Comparison of ENCODE assay signal across 28 mouse cellular contexts in the genomic region with DNA sequence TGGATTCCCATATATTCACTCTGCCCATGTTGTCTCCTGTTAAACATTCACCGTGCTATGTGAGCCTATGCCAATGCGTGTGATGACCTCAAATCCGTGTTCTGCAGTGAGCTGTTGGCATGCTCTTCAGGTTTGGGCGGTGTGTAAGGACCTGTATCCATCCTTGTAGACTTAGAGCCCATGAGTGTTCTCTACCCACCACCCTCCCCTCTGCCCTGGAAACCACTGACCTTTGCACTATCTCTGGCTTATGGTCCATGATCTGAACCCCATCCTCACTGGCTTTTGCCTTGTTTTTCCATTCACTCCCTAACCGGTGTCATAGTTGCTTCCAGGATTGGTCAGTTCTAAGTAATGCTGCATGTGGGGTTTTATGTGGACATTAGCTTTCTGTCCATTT. TPM values are rescaled to one million over a fixed set of nuclear protein-coding genes. Genes with fewer than 3 reads are reported as not detected.
A peak's percentile ranks its signal among the peaks of the same experiment; 100 is the strongest.
DNase-seq lines count a peak whose midpoint lies in the region; ATAC-seq lines count a peak whose summit lies in the region.
"Had no signal": no experiment of that assay in that cellular context is flagged by ENCODE, and none has a peak within 500 bp of the region (broad histone marks: within the 10 kb centered on the region; RNA-seq: fewer than 3 reads in every experiment).

No protein-coding gene starts in this region.

- H3K27ac ChIP-seq in hindbrain, embryonic 15.5 days (replicated peaks) = no peak overlapping the region
- H3K27ac ChIP-seq in hindbrain, embryonic 11.5 days (ENCODE audit: low read depth, low read length) = no peak overlapping the region
- H3K27ac ChIP-seq in neural tube, embryonic 13.5 days (replicated peaks) = no peak overlapping the region
- H3K27ac ChIP-seq: gastrocnemius, adult 2 months; kidney, postnatal 0 days; liver, embryonic 15.5 days; lung, embryonic 15.5 days; midbrain, embryonic 12.5 days; stomach, postnatal 0 days had no signal

- ATAC-seq in hindbrain, embryonic 15.5 days (ENCODE audit: low FRiP score, low read depth) = no peak
- no peak for ATAC-seq in hindbrain, embryonic 11.5 days (ENCODE audit: low FRiP score)
- no peak for ATAC-seq in neural tube, embryonic 13.5 days (ENCODE audit: low read depth)
- ATAC-seq: forebrain, embryonic 16.5 days; Patski had no signal

- peak overlapping the region; percentile 42; the same call in 1 of the 2 replicates for H3K4me2 ChIP-seq in hindbrain, embryonic 15.5 days
- no peak overlapping the region for H3K4me2 ChIP-seq in hindbrain, embryonic 11.5 days (replicated peaks; ENCODE audit: low read depth, low read length)
- peak overlapping the region; percentile 7; the same call in 1 of the 2 replicates for H3K4me2 ChIP-seq in neural tube, embryonic 13.5 days
- H3K4me2 ChIP-seq: heart, embryonic 12.5 days; liver, embryonic 15.5 days; lung, embryonic 15.5 days; midbrain, embryonic 12.5 days had no signal

- no peaks in the 10 kb centered on the region for H3K36me3 ChIP-seq in hindbrain, embryonic 15.5 days
- no peaks in the 10 kb centered on the region for H3K36me3 ChIP-seq in hindbrain, embryonic 11.5 days (ENCODE audit: control insufficient read depth, insufficient read depth, low read length)
- no peaks in the 10 kb centered on the region for H3K36me3 ChIP-seq in neural tube, embryonic 13.5 days
- H3K36me3 ChIP-seq: heart, embryonic 12.5 days; liver, embryonic 15.5 days; lung, embryonic 15.5 days; midbrain, embryonic 12.5 days had no signal

- no peaks in the 10 kb centered on the region for H3K9me3 ChIP-seq in hindbrain, embryonic 15.5 days
- H3K9me3 ChIP-seq in hindbrain, embryonic 11.5 days (ENCODE audit: control insufficient read depth, low read length) = no peaks in the 10 kb centered on the region
- no peaks in the 10 kb centered on the region for H3K9me3 ChIP-seq in neural tube, embryonic 13.5 days
- H3K9me3 ChIP-seq: heart, embryonic 12.5 days; liver, embryonic 15.5 days; lung, embryonic 15.5 days; midbrain, embryonic 12.5 days had no signal

- no peak overlapping the region for H3K9ac ChIP-seq in hindbrain, embryonic 15.5 days
- H3K9ac ChIP-seq in hindbrain, embryonic 11.5 days (ENCODE audit: low read depth, low read length) = no peak overlapping the region
- no peak overlapping the region for H3K9ac ChIP-seq in neural tube, embryonic 13.5 days
- H3K9ac ChIP-seq: heart, embryonic 12.5 days; liver, embryonic 15.5 days; lung, embryonic 15.5 days; midbrain, embryonic 12.5 days had no signal

- WGBS in hindbrain, embryonic 15.5 days = 95% methylated on average over 5 of the region's 5 CpGs
- 89% methylated on average over 5 of the region's 5 CpGs for WGBS in hindbrain, embryonic 11.5 days
- WGBS in neural tube, embryonic 13.5 days = 92% methylated on average over 5 of the region's 5 CpGs

- H3K4me1 ChIP-seq in hindbrain, embryonic 15.5 days (replicated peaks) = 0 out of 2 replicates have a peak, but pooled peaks cover 4% of the 10 kb centered on the region
- H3K4me1 ChIP-seq in hindbrain, embryonic 11.5 days (replicated peaks; ENCODE audit: control insufficient read depth, insufficient read depth, low read length) = no peaks in the 10 kb centered on the region
- H3K4me1 ChIP-seq in neural tube, embryonic 13.5 days (replicated peaks) = peaks cover 7% of the 10 kb centered on the region; the same call in 1 of the 2 replicates
- H3K4me1 ChIP-seq: midbrain, embryonic 12.5 days had no signal

- H3K27me3 ChIP-seq in hindbrain, embryonic 15.5 days = no peaks in the 10 kb centered on the region
- H3K27me3 ChIP-seq in hindbrain, embryonic 11.5 days (ENCODE audit: control insufficient read depth, insufficient read depth, low read length) = no peaks in the 10 kb centered on the region
- no peaks in the 10 kb centered on the region for H3K27me3 ChIP-seq in neural tube, embryonic 13.5 days
- H3K27me3 ChIP-seq: liver, embryonic 15.5 days; lung, embryonic 15.5 days; Patski had no signal

- no peak overlapping the region for H3K4me3 ChIP-seq in hindbrain, embryonic 15.5 days
- H3K4me3 ChIP-seq in hindbrain, embryonic 11.5 days (ENCODE audit: low read depth, low read length) = no peak overlapping the region
- no peak overlapping the region for H3K4me3 ChIP-seq in neural tube, embryonic 13.5 days
- H3K4me3 ChIP-seq: erythroblast, embryonic 14.5 days; gastrocnemius, adult 2 months; heart, embryonic 12.5 days; liver, embryonic 15.5 days; lung, embryonic 15.5 days; midbrain, embryonic 12.5 days had no signal

- no peak for DNase-seq in hindbrain, embryonic 11.5 days (ENCODE audit: low spot score)
- peak; percentile 47 for DNase-seq in kidney, postnatal 14 days
- DNase-seq in kidney, postnatal 4 days = no peak
- DNase-seq in neural tube, embryonic 10.5 days (ENCODE audit: extremely low spot score, low spot score) = no peak
- DNase-seq in cerebellum, postnatal 14 days = no peak
- DNase-seq in adrenal gland, adult 8-10 months = no peak
- DNase-seq: adrenal gland, postnatal 25 days; cerebellum, adult 11-12 months; cerebellum, adult 9-11 months; gastrocnemius, adult 2 months; gastrocnemius, postnatal 36 days; heart, adult 18-20 months; heart, postnatal 4 days; left cerebral cortex, postnatal 4 days; right cerebral cortex, postnatal 4 days; thymus, adult 18-20 months; thymus, postnatal 25 days had no signal

RNA-seq across cellular contexts. Expression of gene Slc41a3, which starts 50.8 kb away (rescaled TPM):
- polyA plus RNA-seq in hindbrain, embryonic 15.5 days (2015; fragmentation: Nextera tagmentation; extraction: Ambion mirVana) = 7.6 and 8.5 TPM in 2 replicates
- polyA plus RNA-seq in hindbrain, embryonic 11.5 days (2014; fragmentation: Nextera tagmentation; extraction: Ambion mirVana) = 3.2 and 3.5 TPM in 2 replicates
- polyA plus RNA-seq in neural tube, embryonic 13.5 days (2015; fragmentation: Nextera tagmentation; extraction: Ambion mirVana) = 4.9 and 5.8 TPM in 2 replicates
- 10 to 100 TPM; 21.5 to 72.6 (median 39.6) TPM for total RNA-seq in adrenal gland, adult 8-10 months (2022)
